In the genomic region with DNA sequence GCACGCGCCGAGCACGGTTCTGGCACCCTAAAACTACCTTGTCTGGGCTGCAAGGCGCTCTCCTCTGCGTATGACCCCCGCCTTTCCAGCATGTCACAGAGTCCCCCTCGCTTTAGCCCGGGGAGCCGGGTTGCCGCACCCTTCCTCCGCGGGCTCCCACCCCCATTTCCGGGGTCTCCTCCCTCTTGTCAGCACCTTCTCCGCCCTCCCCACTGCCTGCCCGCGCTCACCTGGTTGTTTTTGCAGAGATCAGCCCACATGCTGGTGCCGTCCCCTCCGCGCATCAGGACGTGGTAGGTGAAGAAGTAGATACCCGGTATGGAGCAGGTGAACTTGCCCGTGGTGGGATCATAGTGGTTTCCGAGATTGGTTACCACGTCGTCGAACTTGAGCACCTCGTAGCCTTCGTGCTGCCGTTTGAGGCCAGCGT, we compare ENCODE assay signal across 8 mouse cellular contexts. TPM values are rescaled to one million over a fixed set of nuclear protein-coding genes. Genes with fewer than 3 reads are reported as not detected.
DNase-seq lines count a peak whose midpoint lies in the region; ATAC-seq and TF ChIP-seq lines count a peak whose summit lies in the region.

No protein-coding gene starts in this region.

- ATAC-seq in megakaryocyte, adult 5-6 weeks (ENCODE audit: poor library complexity, severe bottlenecking): no peak
- peak; percentile 38; the same call in 1 of the 2 replicates for ATAC-seq in hindbrain, embryonic 12.5 days (ENCODE audit: low FRiP score)
- no peak for ATAC-seq in limb, embryonic 14.5 days (ENCODE audit: low FRiP score, low read depth)

- peak in 1 of 2 experiments; percentile 6 for DNase-seq in cerebellum, adult 2 months
- DNase-seq in cerebellum, adult 9-10 months: no peak
- no peak for DNase-seq in limb, embryonic 14.5 days (ENCODE audit: low spot score)
- peak; percentile 12 for DNase-seq in right cerebral cortex, postnatal 25 days
- DNase-seq in cerebellum, adult 9-11 months: no peak

- no peaks in the 10 kb centered on the region for H3K36me3 ChIP-seq in megakaryocyte, embryonic 14.5 days (replicated peaks; ENCODE audit: low read length)
- H3K36me3 ChIP-seq in hindbrain, embryonic 12.5 days: no peaks in the 10 kb centered on the region
- H3K36me3 ChIP-seq in limb, embryonic 14.5 days (ENCODE audit: control insufficient read depth, insufficient read depth, low read length): no peaks in the 10 kb centered on the region

- TF ChIP-seq CTCF in cerebellum, adult 2 months (IDR thresholded peaks at IDR 0.05; ENCODE audit: borderline replicate concordance, insufficient read depth, low read depth, low read length): no peak

- H3K27ac ChIP-seq in cerebellum, adult 2 months (ENCODE audit: insufficient read depth, low read length): no peak overlapping the region
- H3K27ac ChIP-seq in hindbrain, embryonic 12.5 days: peak overlapping the region; percentile 71
- H3K27ac ChIP-seq in limb, embryonic 14.5 days (replicated peaks; ENCODE audit: low read depth, low read length): no peak overlapping the region

- H3K4me2 ChIP-seq in hindbrain, embryonic 12.5 days (replicated peaks): peak overlapping the region; percentile 100
- H3K4me2 ChIP-seq in limb, embryonic 14.5 days (replicated peaks; ENCODE audit: low read depth, low read length, severe bottlenecking): peak overlapping the region; percentile 99

- peak overlapping the region; percentile 68 for H3K9ac ChIP-seq in hindbrain, embryonic 12.5 days
- H3K9ac ChIP-seq in limb, embryonic 14.5 days (ENCODE audit: low read depth, low read length, severe bottlenecking): peak overlapping the region; percentile 47

- 9% methylated on average over 31 of the region's 31 CpGs for WGBS in cerebellum, adult 2 months
- WGBS in hindbrain, embryonic 12.5 days: 3% methylated on average over 31 of the region's 31 CpGs
- WGBS in limb, embryonic 14.5 days: 2% methylated on average over 31 of the region's 31 CpGs

- H3K4me1 ChIP-seq in cerebellum, adult 2 months (ENCODE audit: control insufficient read depth, insufficient read depth, low read length): no peaks in the 10 kb centered on the region
- peaks cover 29% of the 10 kb centered on the region for H3K4me1 ChIP-seq in megakaryocyte, embryonic 14.5 days
- peaks cover 23% of the 10 kb centered on the region for H3K4me1 ChIP-seq in hindbrain, embryonic 12.5 days
- peaks cover 6% of the 10 kb centered on the region; the same call in 1 of the 2 replicates for H3K4me1 ChIP-seq in limb, embryonic 14.5 days (ENCODE audit: control insufficient read depth, insufficient read depth, low read length)

- peak overlapping the region; percentile 38 for H3K4me3 ChIP-seq in cerebellum, adult 2 months (replicated peaks; ENCODE audit: insufficient read depth, low read depth, low read length)
- peak overlapping the region; percentile 90 for H3K4me3 ChIP-seq in megakaryocyte, embryonic 14.5 days (replicated peaks)
- H3K4me3 ChIP-seq in hindbrain, embryonic 12.5 days: peak overlapping the region; percentile 62
- H3K4me3 ChIP-seq in limb, embryonic 14.5 days (replicated peaks; ENCODE audit: low read length): peak overlapping the region; percentile 56

- TF ChIP-seq POLR2A in cerebellum, adult 2 months (IDR thresholded peaks at IDR 0.05; ENCODE audit: borderline replicate concordance, insufficient read depth, low read length): no peak
- TF ChIP-seq POLR2A in limb, embryonic 14.5 days (IDR thresholded peaks at IDR 0.05; ENCODE audit: borderline replicate concordance, extremely low read depth, insufficient read depth, insufficient read length): no peak

- peaks cover 3% of the 10 kb centered on the region; the same call in 1 of the 2 replicates for H3K27me3 ChIP-seq in cerebellum, adult 2 months (ENCODE audit: control insufficient read depth, insufficient read depth, low read length)
- H3K27me3 ChIP-seq in megakaryocyte, embryonic 14.5 days (replicated peaks): peaks cover 55% of the 10 kb centered on the region
- peaks cover 50% of the 10 kb centered on the region for H3K27me3 ChIP-seq in hindbrain, embryonic 12.5 days
- peaks cover 41% of the 10 kb centered on the region for H3K27me3 ChIP-seq in limb, embryonic 14.5 days (ENCODE audit: control insufficient read depth, insufficient read depth, low read length)

- 0 out of 2 replicates have a peak, but pooled peaks cover 3% of the 10 kb centered on the region for H3K9me3 ChIP-seq in megakaryocyte, embryonic 14.5 days
- no peaks in the 10 kb centered on the region for H3K9me3 ChIP-seq in hindbrain, embryonic 12.5 days (replicated peaks)
- no peaks in the 10 kb centered on the region for H3K9me3 ChIP-seq in limb, embryonic 14.5 days (ENCODE audit: control insufficient read depth, low read length)

RNA-seq across cellular contexts. Expression of a gene that starts 1.6 kb away (rescaled TPM):
- polyA plus RNA-seq in cerebellum, adult 2 months (2012; rRNA removed): 12.5 and 13.8 TPM in 2 replicates
- not detected in 2 replicates for polyA plus RNA-seq in megakaryocyte, embryonic 14.5 days (2012; ENCODE audit: insufficient read depth, low replicate concordance)
- not detected in 2 replicates for total RNA-seq in megakaryocyte, adult 5-6 weeks (2015)
- not detected in 2 replicates for total RNA-seq in megakaryocyte, adult 5-6 weeks (2017)
- polyA plus RNA-seq in hindbrain, embryonic 12.5 days (2016; fragmentation: Nextera tagmentation; extraction: Ambion mirVana): 7.6 and 7.8 TPM in 2 replicates
- 2.6 and 3.4 TPM in 2 replicates for polyA plus RNA-seq in limb, embryonic 14.5 days (2012; rRNA removed)
- 2.6 and 3.1 TPM in 2 replicates for polyA plus RNA-seq in limb, embryonic 14.5 days (2014; fragmentation: Nextera tagmentation; extraction: Ambion mirVana)

Comparison
In these comparisons a context has a peak if more than half of its experiments do, and no peak if none do; other contexts are left out.
1. H3K4me3 ChIP-seq: peak in every context shown above with its lines; median percentile 90 in megakaryocyte, embryonic 14.5 days; 62 in hindbrain, embryonic 12.5 days; 56 in limb, embryonic 14.5 days; 38 in cerebellum, adult 2 months.